Mouse (Mus musculus) testis, adult 2 months (tissue): ENCODE measurements at regions not wholly inside any gene's neighbourhood (a gene's known extent, or its start where the extent isn't known, plus 50 kb on each side); places are given as distances from the start of the nearest gene placed in this dataset.

Experiments used
- H3K27ac ChIP-seq: fragments of 200-500 bp; 2 replicates; pipeline ENCODE4 v1.5.1; 2012; ENCODE audit warnings: low read depth, low read length; ENCODE audit not compliant: control insufficient read depth, insufficient read depth
- H3K27me3 ChIP-seq: fragments of 200-500 bp; 2 replicates; pipeline ENCODE4 v1.6.1; 2012; ENCODE audit warnings: mild to moderate bottlenecking, low read length, moderate library complexity; ENCODE audit not compliant: control insufficient read depth, insufficient read depth
- H3K36me3 ChIP-seq: fragments of 200-500 bp; 2 replicates; pipeline ENCODE4 v1.6.1; 2012; ENCODE audit warnings: mild to moderate bottlenecking, low read length; ENCODE audit not compliant: control insufficient read depth, insufficient read depth
- H3K4me1 ChIP-seq: fragments of 200-500 bp; 2 replicates; pipeline ENCODE4 v1.6.1; 2012; ENCODE audit warnings: low read length; ENCODE audit not compliant: control insufficient read depth, insufficient read depth
- H3K4me3 ChIP-seq: fragments of 200-500 bp; 2 replicates; pipeline ENCODE4 v1.5.1; 2012; ENCODE audit warnings: low read depth, mild to moderate bottlenecking, low read length, moderate library complexity, mixed read lengths; ENCODE audit not compliant: control insufficient read depth
- CTCF ChIP-seq: fragments of 200-500 bp; IDR thresholded peaks from 2 replicates; pipeline ENCODE4 v1.5.1; 2012; ENCODE audit warnings: low read depth, mild to moderate bottlenecking, inconsistent platforms, low read length, moderate library complexity; ENCODE audit not compliant: control insufficient read depth, insufficient read depth, insufficient replicate concordance
- POLR2A ChIP-seq: fragments of 200-500 bp; IDR thresholded peaks from 2 replicates; pipeline ENCODE4 v1.6.1; 2012; ENCODE audit warnings: low read depth, mild to moderate bottlenecking, inconsistent platforms, low read length, moderate library complexity; ENCODE audit not compliant: control insufficient read depth

GRCm38 (mm10) chr11:24671662-24672061 lies 593.8 kb downstream of the Bcl11a start:
- Histone ChIP-seq H3K4me1 (no peaks in the 10 kb centered on the region; the same call in 1 of the 2 replicates), H3K27ac (no peak overlapping the region), H3K27me3 (no peaks in the 10 kb centered on the region), H3K36me3 (no peaks in the 10 kb centered on the region), H3K4me3 (no peak overlapping the region; the same call in 1 of the 2 replicates)
- TF ChIP-seq CTCF (no peak), POLR2A (no peak)

GRCm38 (mm10) chr11:24673248-24674207 lies 595.7 kb downstream of the Bcl11a start:
- TF ChIP-seq POLR2A (no peak), CTCF (no peak)
- H3K27ac ChIP-seq = no peak overlapping the region

GRCm38 (mm10) chr11:24674208-24674571 lies 596.3 kb downstream of the Bcl11a start:
- H3K4me3 ChIP-seq = no peak overlapping the region
- H3K36me3 ChIP-seq = no peaks in the 10 kb centered on the region
- TF ChIP-seq CTCF = no peak
- TF ChIP-seq POLR2A = no peak
- H3K4me1 ChIP-seq = no peaks in the 10 kb centered on the region; the same call in 1 of the 2 replicates
- H3K27me3 ChIP-seq = no peaks in the 10 kb centered on the region
- no peak overlapping the region for H3K27ac ChIP-seq

More at GRCm38 (mm10) chr11:24673248-24674207, 595.7 kb downstream of the Bcl11a start:
- no peaks in the 10 kb centered on the region; the same call in 1 of the 2 replicates for H3K4me1 ChIP-seq
- no peaks in the 10 kb centered on the region for H3K36me3 ChIP-seq
- no peaks in the 10 kb centered on the region for H3K27me3 ChIP-seq
- peak overlapping the region; percentile 17; the same call in 1 of the 2 replicates for H3K4me3 ChIP-seq

GRCm38 (mm10) chr11:24677016-24677415 lies 599.2 kb downstream of the Bcl11a start:
- no peaks in the 10 kb centered on the region for H3K36me3 ChIP-seq
- TF ChIP-seq CTCF = no peak
- no peak for TF ChIP-seq POLR2A
- H3K4me1 ChIP-seq = no peaks in the 10 kb centered on the region
- H3K27ac ChIP-seq = no peak overlapping the region
- no peak overlapping the region for H3K4me3 ChIP-seq
- H3K27me3 ChIP-seq = no peaks in the 10 kb centered on the region

GRCm38 (mm10) chr11:24679581-24679980 lies 601.7 kb downstream of the Bcl11a start:
- TF ChIP-seq POLR2A (no peak), CTCF (no peak)
- no peaks in the 10 kb centered on the region for H3K36me3 ChIP-seq

GRCm38 (mm10) chr11:24682423-24682822 lies 604.6 kb downstream of the Bcl11a start:
- H3K27me3 ChIP-seq = no peaks in the 10 kb centered on the region
- TF ChIP-seq CTCF (no peak), POLR2A (no peak)
- no peak overlapping the region for H3K27ac ChIP-seq
- no peaks in the 10 kb centered on the region for H3K36me3 ChIP-seq
- no peak overlapping the region for H3K4me3 ChIP-seq
- no peaks in the 10 kb centered on the region for H3K4me1 ChIP-seq

More at GRCm38 (mm10) chr11:24679581-24679980, 601.7 kb downstream of the Bcl11a start:
- no peaks in the 10 kb centered on the region for H3K4me1 ChIP-seq
- H3K4me3 ChIP-seq = no peak overlapping the region
- no peaks in the 10 kb centered on the region for H3K27me3 ChIP-seq
- no peak overlapping the region for H3K27ac ChIP-seq

GRCm38 (mm10) chr11:24685545-24686467 lies 608.0 kb downstream of the Bcl11a start:
- no peaks in the 10 kb centered on the region for H3K4me1 ChIP-seq
- H3K27me3 ChIP-seq = no peaks in the 10 kb centered on the region
- H3K4me3 ChIP-seq = no peak overlapping the region
- no peak overlapping the region for H3K27ac ChIP-seq
- no peaks in the 10 kb centered on the region for H3K36me3 ChIP-seq
- TF ChIP-seq POLR2A (no peak), CTCF (no peak)
